Mouse (Mus musculus) liver, adult 2 months (tissue): ENCODE measurements around the gene Ubap2. TPM values are rescaled to one million over a fixed set of nuclear protein-coding genes. Genes with fewer than 3 reads are reported as not detected.

Source experiments
- DNase-seq: peaks from one replicate; pipeline ENCODE4 v3.0.0-alpha.2; 2011; ENCODE audit warnings: low read depth, low spot score; ENCODE audit errors: extremely low read depth
- H3K27ac ChIP-seq: fragments of 200-500 bp; replicated peaks from 2 replicates; pipeline ENCODE4 v1.5.1; 2012; ENCODE audit warnings: low read depth, mild to moderate bottlenecking, control low read depth, inconsistent platforms, low read length; ENCODE audit not compliant: insufficient read depth
- H3K27me3 ChIP-seq: fragments of 200-500 bp; 2 replicates; pipeline ENCODE4 v1.6.1; 2012; ENCODE audit warnings: mild to moderate bottlenecking, moderate library complexity, low read length, inconsistent platforms; ENCODE audit not compliant: control insufficient read depth, insufficient read depth
- H3K36me3 ChIP-seq: fragments of 200-500 bp; 2 replicates; pipeline ENCODE4 v1.6.1; 2012; ENCODE audit warnings: low read length, inconsistent platforms; ENCODE audit not compliant: control insufficient read depth, insufficient read depth
- H3K4me1 ChIP-seq: fragments of 200-500 bp; 2 replicates; pipeline ENCODE4 v1.6.1; 2011; ENCODE audit warnings: low read length; ENCODE audit not compliant: control insufficient read depth, insufficient read depth
- H3K4me3 ChIP-seq: fragments of 200-500 bp; 2 replicates; pipeline ENCODE4 v1.5.1; 2011; ENCODE audit warnings: low read depth, mild to moderate bottlenecking, control low read depth, low read length, moderate library complexity; ENCODE audit not compliant: insufficient read depth
- H3K79me2 ChIP-seq: fragments of 200-500 bp; 2 replicates; pipeline ENCODE4 v1.6.1; 2012; ENCODE audit warnings: inconsistent platforms, mild to moderate bottlenecking, low read length, moderate library complexity; ENCODE audit not compliant: control insufficient read depth, insufficient read depth
- H3K9ac ChIP-seq: fragments of 200-500 bp; 2 replicates; pipeline ENCODE4 v1.6.1; 2012; ENCODE audit warnings: low read depth, mild to moderate bottlenecking, control low read depth, inconsistent platforms, low read length
- CTCF ChIP-seq: fragments of 200-500 bp; IDR thresholded peaks from 2 replicates; pipeline ENCODE4 v1.5.1; 2011; ENCODE audit warnings: low read depth, low read length, control low read depth
- POLR2A ChIP-seq: fragments of 200-500 bp; IDR thresholded peaks from 2 replicates; pipeline ENCODE4 v1.6.1; 2011; ENCODE audit warnings: low read length, control low read depth; ENCODE audit not compliant: insufficient read depth; ENCODE audit errors: extremely low read depth
- WGBS: fragments of 180-500 bp; shearing (Covaris S2); methylation state at CpG from one replicate; pipeline ENCODE4 v1.1.7; 2018; 5-methylcytosine and 5-hydroxymethylcytosine counted together
- polyA plus RNA-seq: library from polyadenylated mRNA; depleted of rRNA; stranded (reverse); fragments of >200 nt; gene quantifications from 2 replicates; pipeline ENCODE4 v1.2.3, GENCODE M21; 2012
- total RNA-seq: library from RNA; depleted of rRNA; stranded (reverse); fragments of >200 nt; gene quantifications from 2 replicates; pipeline ENCODE4 v1.2.3, GENCODE M21; 2014

Gene Ubap2
- total and polyA plus RNA-seq, 2 experiments = 3.0 to 23.0 TPM

DNA sequence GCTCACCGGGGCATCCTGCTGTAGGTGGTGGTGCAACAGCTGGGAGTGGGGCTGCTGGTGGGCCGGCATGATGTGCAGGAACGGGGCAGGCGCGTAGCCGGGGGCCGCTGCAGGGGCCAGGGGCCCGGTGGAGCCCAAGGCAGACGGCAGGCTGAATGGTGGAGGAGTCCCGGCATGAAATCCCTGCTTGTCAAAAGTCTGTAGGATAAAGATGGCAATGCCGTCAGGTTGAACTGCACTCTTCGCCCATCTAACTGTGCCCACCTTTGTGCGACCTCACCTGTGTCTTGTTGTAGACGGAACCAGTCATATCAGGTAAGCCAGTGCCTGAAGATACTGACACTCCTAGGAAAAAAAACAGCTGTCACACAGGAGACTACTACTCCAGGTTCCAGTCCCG is 79.6 kb downstream of the Ubap2 start:
- H3K79me2 ChIP-seq = no peaks in the 10 kb centered on the region
- no peak overlapping the region for H3K4me3 ChIP-seq
- H3K4me1 ChIP-seq = no peaks in the 10 kb centered on the region
- DNase-seq = no peak
- H3K9ac ChIP-seq = no peak overlapping the region
- WGBS = 90% methylated on average over 15 of the region's 15 CpGs
- TF ChIP-seq CTCF (no peak), POLR2A (no peak)
- peaks cover 23% of the 10 kb centered on the region for H3K36me3 ChIP-seq
- H3K27ac ChIP-seq = no peak overlapping the region
- H3K27me3 ChIP-seq = no peaks in the 10 kb centered on the region

DNA sequence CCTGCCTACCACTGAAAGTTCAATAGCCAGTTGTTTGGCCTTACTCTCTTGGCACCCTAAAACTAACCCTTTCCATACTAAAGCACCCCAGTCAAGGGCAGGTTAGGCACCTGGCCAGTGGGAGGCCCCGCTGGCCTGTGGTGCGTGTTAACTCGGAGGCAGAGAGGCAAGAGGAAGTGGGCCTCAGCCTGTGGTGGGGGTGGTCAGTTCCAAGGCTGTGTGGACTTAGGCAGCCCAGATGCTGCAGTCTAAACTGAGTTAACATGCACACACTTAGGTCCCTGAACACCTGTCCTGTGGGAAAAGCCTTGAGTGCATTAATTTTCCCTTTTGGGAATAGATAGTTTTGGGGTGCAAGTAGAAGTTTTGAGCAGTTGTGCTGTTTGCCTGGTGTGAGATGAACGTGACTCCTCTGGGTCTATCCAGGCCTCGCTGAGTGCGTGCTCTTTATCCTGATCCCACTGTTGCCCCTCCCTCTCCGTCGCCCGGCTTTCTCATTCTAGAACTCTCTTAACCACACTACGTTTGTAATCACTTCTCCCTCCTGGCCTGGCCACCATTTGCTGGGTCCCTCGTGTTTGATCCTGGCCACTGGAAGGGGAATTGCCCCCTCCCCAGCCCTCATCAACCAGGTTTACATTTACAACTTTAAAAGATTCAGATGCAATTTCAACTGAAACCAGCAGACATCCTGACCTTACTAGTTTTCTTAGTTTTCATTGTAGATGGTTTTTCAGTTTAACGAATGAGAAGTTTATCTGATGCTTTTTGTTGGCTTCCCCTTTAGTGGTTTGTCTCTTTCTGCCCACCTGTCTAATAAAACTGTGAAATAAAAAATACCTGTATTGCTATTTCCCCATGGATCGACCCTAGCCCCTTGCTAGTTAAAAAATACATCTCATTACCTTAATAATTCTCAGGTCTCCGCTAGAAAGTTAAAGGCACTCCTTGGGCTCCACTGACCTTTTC is 82.1 kb downstream of the Ubap2 start:
- Histone ChIP-seq H3K36me3 (peaks cover 26% of the 10 kb centered on the region), H3K27me3 (no peaks in the 10 kb centered on the region), H3K27ac (no peak overlapping the region), H3K79me2 (no peaks in the 10 kb centered on the region), H3K4me3 (no peak overlapping the region), H3K4me1 (no peaks in the 10 kb centered on the region), H3K9ac (no peak overlapping the region; the same call in 1 of the 2 replicates)
- WGBS = 74% methylated on average over 14 of the region's 14 CpGs
- TF ChIP-seq POLR2A (no peak), CTCF (no peak)
- no peak for DNase-seq

DNA sequence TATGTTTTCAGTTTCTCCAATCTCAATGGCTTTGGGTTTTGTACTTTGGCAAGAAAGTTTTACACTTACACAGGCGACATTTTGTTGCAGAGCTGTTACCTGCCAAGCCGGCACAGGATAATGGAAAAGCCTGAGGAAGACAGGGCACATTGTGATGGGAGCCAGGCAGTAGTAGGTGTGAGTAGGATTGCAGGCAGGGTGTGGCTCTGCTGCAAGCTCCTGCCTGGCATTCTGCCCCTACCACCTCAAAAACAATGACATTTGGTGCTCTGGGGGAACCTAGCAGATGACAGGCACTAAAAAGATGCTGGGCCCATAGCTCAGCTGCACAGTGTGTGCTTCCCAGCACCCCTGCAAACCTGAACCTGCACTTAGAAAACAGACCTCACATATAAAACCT is 85.1 kb downstream of the Ubap2 start:
- Histone ChIP-seq H3K9ac (no peak overlapping the region), H3K36me3 (peaks cover 28% of the 10 kb centered on the region), H3K27ac (no peak overlapping the region), H3K27me3 (no peaks in the 10 kb centered on the region), H3K4me3 (no peak overlapping the region), H3K4me1 (no peaks in the 10 kb centered on the region), H3K79me2 (no peaks in the 10 kb centered on the region)
- DNase-seq = no peak
- TF ChIP-seq POLR2A = no peak
- TF ChIP-seq CTCF = no peak
- 87% methylated on average over 2 of the region's 2 CpGs for WGBS

DNA sequence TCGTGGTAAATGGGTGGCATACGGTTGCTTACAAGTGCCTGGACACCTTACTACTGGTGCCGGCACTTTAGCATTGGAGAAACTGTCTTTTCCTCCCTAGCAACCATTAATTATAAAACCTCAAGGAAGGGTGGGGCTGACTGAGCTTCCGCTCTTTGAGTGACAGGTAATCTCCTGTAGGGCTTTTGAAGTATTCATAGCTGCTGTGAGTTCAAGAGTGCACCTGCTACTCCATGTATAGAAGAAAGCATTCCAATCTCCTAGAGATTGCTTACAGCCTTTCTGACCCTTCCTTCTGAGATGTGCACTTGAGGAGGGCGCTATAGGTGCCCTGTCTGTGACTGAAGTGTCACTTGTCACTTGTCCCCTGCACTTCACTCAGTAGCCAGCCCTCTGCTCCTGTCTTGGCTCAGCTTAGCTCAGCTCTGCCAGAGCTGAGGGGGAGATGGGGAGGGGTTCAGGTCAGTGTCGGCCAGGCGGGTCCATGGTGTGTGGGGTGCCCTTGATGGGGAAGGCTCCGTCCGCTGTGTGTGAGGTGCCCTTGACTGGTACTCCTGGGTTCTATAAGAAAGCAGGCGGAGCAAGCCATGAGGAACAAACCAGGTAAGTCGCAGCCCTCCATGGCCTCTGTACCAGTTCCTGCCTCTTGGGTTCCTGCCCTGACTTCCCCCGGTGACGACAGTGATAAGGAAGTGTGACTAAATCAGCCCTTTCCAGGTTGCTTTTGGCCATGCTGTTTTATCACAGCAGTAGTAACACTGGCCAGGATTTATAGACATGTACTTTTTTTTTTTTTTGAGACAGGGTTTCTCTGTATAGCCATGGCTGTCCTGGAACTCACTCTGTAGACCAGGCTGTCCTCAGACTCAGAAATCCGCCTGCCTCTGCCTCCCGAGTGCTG is 94.9 kb downstream of the Ubap2 start:
- Histone ChIP-seq H3K9ac (no peak overlapping the region), H3K27ac (no peak overlapping the region), H3K79me2 (peaks cover 21% of the 10 kb centered on the region), H3K36me3 (peaks cover 15% of the 10 kb centered on the region), H3K27me3 (no peaks in the 10 kb centered on the region), H3K4me3 (no peak overlapping the region), H3K4me1 (no peaks in the 10 kb centered on the region)
- 85% methylated on average over 15 of the region's 15 CpGs for WGBS
- DNase-seq = no peak
- no peak for TF ChIP-seq CTCF

DNA sequence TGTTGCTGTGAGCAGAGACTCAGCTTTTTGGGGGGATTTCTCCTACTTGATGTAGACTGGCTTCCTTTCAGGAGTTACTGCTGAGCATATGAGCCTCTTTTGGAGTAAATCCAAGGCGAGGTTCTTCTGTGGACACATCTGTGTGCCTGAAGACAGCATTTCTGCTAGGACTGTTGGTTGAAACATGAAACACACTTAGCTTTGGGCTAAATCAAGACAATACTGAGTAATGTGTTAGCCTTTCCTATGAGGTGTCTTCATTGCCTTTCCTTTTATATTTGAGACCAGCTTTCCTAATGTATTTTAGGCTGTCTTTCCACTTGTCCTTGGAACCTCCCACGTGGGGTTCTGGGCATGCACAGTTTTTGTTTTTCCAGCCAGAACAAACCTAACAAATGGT is 100.3 kb downstream of the Ubap2 start:
- Histone ChIP-seq H3K9ac (no peak overlapping the region), H3K79me2 (peaks cover 35% of the 10 kb centered on the region), H3K27me3 (no peaks in the 10 kb centered on the region), H3K4me3 (no peak overlapping the region), H3K4me1 (no peaks in the 10 kb centered on the region), H3K27ac (no peak overlapping the region), H3K36me3 (peaks cover 18% of the 10 kb centered on the region)
- no peak for TF ChIP-seq CTCF
- TF ChIP-seq POLR2A = no peak
- no peak for DNase-seq
- 63% methylated on average over 2 of the region's 2 CpGs for WGBS
